Mouse (Mus musculus): ENCODE measurements at regions not wholly inside any gene's neighbourhood (a gene's known extent, or its start where the extent isn't known, plus 50 kb on each side); places are given as distances from the start of the nearest gene placed in this dataset.
A peak's percentile ranks its signal among the peaks of the same experiment; 100 is the strongest.

DNA sequence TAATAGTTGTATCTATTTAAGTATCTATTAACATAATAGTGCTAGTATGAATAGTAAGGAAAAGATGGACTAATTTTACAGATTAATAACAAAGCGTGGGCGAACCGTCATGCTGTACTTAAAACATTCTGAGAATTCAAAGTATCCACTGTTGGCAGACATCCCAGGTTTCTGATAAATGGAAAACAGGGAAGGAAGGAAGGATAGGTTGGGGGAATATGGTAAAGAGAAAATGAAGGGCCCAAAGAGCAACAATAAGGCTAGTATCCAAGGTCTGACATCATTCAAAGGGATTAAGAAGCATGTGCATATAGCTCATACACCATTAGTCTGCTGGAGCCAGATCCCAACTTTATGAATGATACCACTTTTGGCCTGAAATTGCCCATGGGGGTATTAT, 572.0 kb upstream of the Pdzrn3 start:
- ATAC-seq (replicated peaks; ENCODE audit: low FRiP score, low read depth) (no peak), DNase-seq (ENCODE audit: low spot score) (peak; percentile 53)
- WGBS: 50% methylated on average over 3 of the region's 3 CpGs
- no peak overlapping the region for H3K27ac ChIP-seq
- no peaks in the 10 kb centered on the region for H3K36me3 ChIP-seq (ENCODE audit: insufficient read depth, low read length)
- no peak overlapping the region for H3K9ac ChIP-seq (ENCODE audit: low read depth, low read length)
- H3K4me2 ChIP-seq (ENCODE audit: low read length): no peak overlapping the region
- H3K4me1 ChIP-seq (replicated peaks; ENCODE audit: insufficient read depth, low read length): no peaks in the 10 kb centered on the region
- no peak for TF ChIP-seq CTCF (IDR thresholded peaks at IDR 0.05; ENCODE audit: low read depth)
- no peaks in the 10 kb centered on the region for H3K9me3 ChIP-seq (replicated peaks; ENCODE audit: low read length)
- H3K4me3 ChIP-seq (replicated peaks; ENCODE audit: low read depth, low read length): no peak overlapping the region
- H3K27me3 ChIP-seq (ENCODE audit: insufficient read depth, low read length): no peaks in the 10 kb centered on the region

DNA sequence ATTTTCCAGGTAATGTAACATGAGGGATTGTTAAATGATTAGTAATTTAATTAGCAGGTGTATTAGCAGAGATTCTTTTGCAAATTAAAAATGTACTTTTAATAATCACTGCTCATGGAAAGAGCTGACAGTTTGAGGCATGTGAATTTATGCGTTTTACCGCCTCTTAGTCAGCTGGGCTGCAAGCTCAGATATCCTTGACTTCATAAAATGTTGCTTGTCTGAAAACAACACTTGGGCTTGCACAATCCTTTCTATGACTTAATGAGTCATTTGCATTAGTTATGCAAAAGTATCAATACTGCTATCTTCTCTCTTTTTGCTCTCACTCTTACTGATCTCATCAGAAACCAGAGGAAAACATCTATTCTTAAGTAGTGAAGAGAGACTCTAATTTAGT, 571.3 kb upstream of the Pdzrn3 start:
- TF ChIP-seq CTCF (IDR thresholded peaks at IDR 0.05; ENCODE audit: low read depth): no peak
- DNase-seq (ENCODE audit: low spot score) (no peak), ATAC-seq (replicated peaks; ENCODE audit: low FRiP score, low read depth) (no peak)
- 66% methylated on average over 2 of the region's 2 CpGs for WGBS
- Histone ChIP-seq H3K4me1 (replicated peaks; ENCODE audit: insufficient read depth, low read length) (no peaks in the 10 kb centered on the region), H3K9ac (ENCODE audit: low read depth, low read length) (no peak overlapping the region), H3K9me3 (replicated peaks; ENCODE audit: low read length) (no peaks in the 10 kb centered on the region), H3K4me3 (replicated peaks; ENCODE audit: low read depth, low read length) (no peak overlapping the region), H3K27ac (no peak overlapping the region), H3K27me3 (ENCODE audit: insufficient read depth, low read length) (no peaks in the 10 kb centered on the region), H3K4me2 (ENCODE audit: low read length) (no peak overlapping the region), H3K36me3 (ENCODE audit: insufficient read depth, low read length) (no peaks in the 10 kb centered on the region)

DNA sequence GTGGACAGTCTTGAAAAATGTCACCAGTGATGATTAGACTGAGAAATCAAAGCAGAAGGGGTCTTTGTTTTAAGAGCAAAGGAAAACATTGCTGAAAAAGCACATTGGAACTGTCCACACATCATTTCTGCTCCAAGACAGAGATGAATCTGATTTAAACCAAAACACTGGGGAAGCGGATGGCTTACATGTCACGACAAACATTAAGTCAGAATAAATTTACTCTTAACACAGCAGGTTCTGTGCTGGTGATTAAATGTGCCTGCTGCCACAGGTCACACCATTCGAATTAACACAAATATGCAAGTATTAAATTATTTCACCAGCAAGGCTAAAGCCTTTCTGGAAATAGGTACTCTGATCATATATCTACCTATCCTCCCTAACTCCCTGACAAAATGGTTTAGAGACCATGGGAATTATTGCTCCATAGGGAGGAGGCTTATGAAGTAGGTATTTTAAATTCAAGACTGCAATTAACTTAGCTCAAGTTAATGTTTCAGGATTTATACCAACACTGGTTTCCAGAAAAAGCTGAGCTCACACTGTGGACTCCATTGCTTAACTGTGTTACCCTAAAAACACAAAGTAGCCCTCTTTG, 562.7 kb upstream of the Pdzrn3 start:
- no peaks in the 10 kb centered on the region for H3K9me3 ChIP-seq (replicated peaks; ENCODE audit: low read length)
- no peak overlapping the region for H3K4me3 ChIP-seq (replicated peaks; ENCODE audit: low read depth, low read length)
- no peak overlapping the region for H3K9ac ChIP-seq (ENCODE audit: low read depth, low read length)
- no peak overlapping the region for H3K4me2 ChIP-seq (ENCODE audit: low read length)
- ATAC-seq (replicated peaks; ENCODE audit: low FRiP score, low read depth): no peak
- H3K27ac ChIP-seq: no peak overlapping the region
- H3K36me3 ChIP-seq (ENCODE audit: insufficient read depth, low read length): no peaks in the 10 kb centered on the region
- no peak for TF ChIP-seq CTCF (IDR thresholded peaks at IDR 0.05; ENCODE audit: low read depth)
- WGBS: 24% methylated on average over 3 of the region's 3 CpGs
- peak; percentile 47 for DNase-seq (ENCODE audit: low spot score)
- no peaks in the 10 kb centered on the region for H3K4me1 ChIP-seq (replicated peaks; ENCODE audit: insufficient read depth, low read length)
- H3K27me3 ChIP-seq (ENCODE audit: insufficient read depth, low read length): no peaks in the 10 kb centered on the region

DNA sequence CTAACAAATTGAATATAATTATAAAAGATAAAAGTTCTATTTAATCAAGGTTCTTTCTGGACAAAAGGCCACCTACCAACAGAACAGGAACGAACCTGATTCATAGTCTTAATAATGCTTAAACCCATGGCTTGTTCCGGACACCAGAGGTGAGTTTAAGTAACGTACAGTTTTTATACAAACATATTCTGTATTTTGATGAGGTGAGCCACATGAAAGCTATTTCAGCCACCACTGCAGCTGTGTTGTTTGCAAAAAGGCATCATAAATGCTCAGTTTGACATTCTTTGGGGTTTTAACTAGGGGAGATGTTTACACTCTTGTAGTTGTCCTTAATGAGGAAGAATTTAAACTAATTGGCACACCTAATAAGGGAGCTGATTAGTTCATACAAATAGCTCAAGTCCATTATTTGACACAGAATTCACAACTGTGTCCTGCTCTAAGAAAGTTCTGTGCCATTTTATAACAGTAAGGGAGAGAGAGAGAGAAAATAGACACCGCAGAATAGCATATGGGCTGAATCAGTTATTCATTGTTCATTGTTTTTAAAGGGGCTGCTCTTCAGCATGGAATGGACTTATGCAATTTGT, 560.8 kb upstream of the Pdzrn3 start:
- no peak overlapping the region for H3K27ac ChIP-seq
- no peak for DNase-seq (ENCODE audit: low spot score)
- no peak overlapping the region for H3K4me2 ChIP-seq (ENCODE audit: low read length)
- ATAC-seq (replicated peaks; ENCODE audit: low FRiP score, low read depth): no peak
- H3K9me3 ChIP-seq (replicated peaks; ENCODE audit: low read length): no peaks in the 10 kb centered on the region
- no peak for TF ChIP-seq CTCF (IDR thresholded peaks at IDR 0.05; ENCODE audit: low read depth)
- no peak overlapping the region for H3K9ac ChIP-seq (ENCODE audit: low read depth, low read length)
- WGBS: 91% methylated on average over 4 of the region's 4 CpGs
- H3K27me3 ChIP-seq (ENCODE audit: insufficient read depth, low read length): no peaks in the 10 kb centered on the region
- no peaks in the 10 kb centered on the region for H3K36me3 ChIP-seq (ENCODE audit: insufficient read depth, low read length)
- H3K4me1 ChIP-seq (replicated peaks; ENCODE audit: insufficient read depth, low read length): no peaks in the 10 kb centered on the region
- no peak overlapping the region for H3K4me3 ChIP-seq (replicated peaks; ENCODE audit: low read depth, low read length)

DNA sequence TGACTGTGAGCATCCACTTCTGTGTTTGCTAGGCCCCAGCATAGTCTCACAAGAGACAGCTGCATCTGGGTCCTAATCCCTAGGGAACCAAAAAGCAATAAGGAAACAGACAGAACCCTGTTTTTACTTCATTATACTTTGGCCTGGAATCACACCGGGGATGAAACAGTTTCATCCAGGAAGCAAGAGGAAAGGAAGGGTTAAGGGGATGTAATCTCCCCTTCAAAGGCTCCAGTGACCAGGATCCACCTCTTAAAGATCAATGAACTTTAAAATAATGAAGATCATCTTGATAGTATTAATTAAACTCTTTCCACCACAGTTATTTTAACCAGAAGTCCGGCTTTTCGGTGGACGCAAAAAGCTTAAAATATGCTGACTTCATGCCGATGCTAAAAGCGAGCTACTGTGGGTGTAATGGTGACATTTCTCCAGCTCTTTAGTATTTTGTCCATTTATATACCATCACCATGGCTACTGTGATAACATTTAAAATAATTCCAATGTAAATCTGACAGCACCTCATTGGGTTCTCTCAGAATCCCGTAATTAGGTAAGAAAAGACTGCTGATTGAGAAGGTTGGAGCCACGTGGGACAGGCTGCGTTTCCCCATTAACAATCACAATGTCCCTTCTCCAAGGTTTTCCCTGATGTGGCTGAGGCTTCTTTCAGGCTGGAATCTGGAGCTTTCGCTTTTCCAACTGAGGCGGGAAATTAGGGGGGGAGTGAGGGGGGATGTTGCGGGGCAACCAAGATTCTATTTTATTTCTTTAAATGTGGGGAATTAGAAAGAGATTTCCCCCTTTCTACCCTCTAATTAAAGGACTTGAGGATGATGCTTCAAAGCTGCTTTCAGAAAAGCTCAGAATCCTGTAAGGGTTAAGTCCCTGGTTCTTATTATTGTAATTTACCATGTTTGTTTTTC, 560.0 kb upstream of the Pdzrn3 start:
- Histone ChIP-seq H3K9ac (ENCODE audit: low read depth, low read length) (no peak overlapping the region), H3K9me3 (replicated peaks; ENCODE audit: low read length) (no peaks in the 10 kb centered on the region), H3K27me3 (ENCODE audit: insufficient read depth, low read length) (no peaks in the 10 kb centered on the region), H3K4me3 (replicated peaks; ENCODE audit: low read depth, low read length) (no peak overlapping the region), H3K4me1 (replicated peaks; ENCODE audit: insufficient read depth, low read length) (no peaks in the 10 kb centered on the region), H3K4me2 (ENCODE audit: low read length) (no peak overlapping the region), H3K36me3 (ENCODE audit: insufficient read depth, low read length) (no peaks in the 10 kb centered on the region), H3K27ac (no peak overlapping the region)
- no peak for ATAC-seq (replicated peaks; ENCODE audit: low FRiP score, low read depth)
- no peak for DNase-seq (ENCODE audit: low spot score)
- no peak for TF ChIP-seq CTCF (IDR thresholded peaks at IDR 0.05; ENCODE audit: low read depth)
- WGBS: 71% methylated on average over 12 of the region's 12 CpGs

DNA sequence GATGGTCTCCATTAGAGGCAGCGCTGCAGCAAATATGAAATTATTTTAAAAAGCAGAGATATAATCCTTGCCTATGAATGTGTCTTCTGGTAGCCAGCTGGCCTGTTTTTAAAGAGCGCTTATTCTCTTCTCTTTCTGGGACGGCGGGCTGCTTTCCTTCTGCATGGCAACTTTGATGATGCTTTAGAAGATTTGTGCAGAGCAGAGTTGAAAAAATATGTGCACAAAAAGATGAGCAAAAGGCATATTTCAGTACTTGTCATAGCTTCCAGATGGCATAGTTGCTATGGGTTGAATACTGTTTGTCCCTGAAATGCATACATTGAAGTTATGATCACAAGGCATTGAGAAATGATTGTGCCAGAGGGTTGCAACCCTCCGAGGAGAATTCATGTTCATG, 554.1 kb upstream of the Pdzrn3 start:
- WGBS: 95% methylated on average over 5 of the region's 5 CpGs
- Histone ChIP-seq H3K27me3 (ENCODE audit: insufficient read depth, low read length) (no peaks in the 10 kb centered on the region), H3K9ac (ENCODE audit: low read depth, low read length) (no peak overlapping the region), H3K36me3 (ENCODE audit: insufficient read depth, low read length) (no peaks in the 10 kb centered on the region), H3K9me3 (replicated peaks; ENCODE audit: low read length) (no peaks in the 10 kb centered on the region), H3K4me2 (ENCODE audit: low read length) (no peak overlapping the region), H3K4me1 (replicated peaks; ENCODE audit: insufficient read depth, low read length) (no peaks in the 10 kb centered on the region), H3K27ac (no peak overlapping the region), H3K4me3 (replicated peaks; ENCODE audit: low read depth, low read length) (no peak overlapping the region)
- no peak for ATAC-seq (replicated peaks; ENCODE audit: low FRiP score, low read depth)
- no peak for DNase-seq (ENCODE audit: low spot score)
- TF ChIP-seq CTCF (IDR thresholded peaks at IDR 0.05; ENCODE audit: low read depth): no peak

Measured in kidney, postnatal 0 days (tissue).